Mouse (Mus musculus) cerebellum, adult 11 months (tissue): ENCODE results near the gene Akirin1.
A peak's percentile ranks its signal among the peaks of the same experiment; 100 is the strongest.

Source experiments
- DNase-seq: peaks from one replicate; pipeline ENCODE4 v3.0.0; 2022

The Akirin1 gene

DNA sequence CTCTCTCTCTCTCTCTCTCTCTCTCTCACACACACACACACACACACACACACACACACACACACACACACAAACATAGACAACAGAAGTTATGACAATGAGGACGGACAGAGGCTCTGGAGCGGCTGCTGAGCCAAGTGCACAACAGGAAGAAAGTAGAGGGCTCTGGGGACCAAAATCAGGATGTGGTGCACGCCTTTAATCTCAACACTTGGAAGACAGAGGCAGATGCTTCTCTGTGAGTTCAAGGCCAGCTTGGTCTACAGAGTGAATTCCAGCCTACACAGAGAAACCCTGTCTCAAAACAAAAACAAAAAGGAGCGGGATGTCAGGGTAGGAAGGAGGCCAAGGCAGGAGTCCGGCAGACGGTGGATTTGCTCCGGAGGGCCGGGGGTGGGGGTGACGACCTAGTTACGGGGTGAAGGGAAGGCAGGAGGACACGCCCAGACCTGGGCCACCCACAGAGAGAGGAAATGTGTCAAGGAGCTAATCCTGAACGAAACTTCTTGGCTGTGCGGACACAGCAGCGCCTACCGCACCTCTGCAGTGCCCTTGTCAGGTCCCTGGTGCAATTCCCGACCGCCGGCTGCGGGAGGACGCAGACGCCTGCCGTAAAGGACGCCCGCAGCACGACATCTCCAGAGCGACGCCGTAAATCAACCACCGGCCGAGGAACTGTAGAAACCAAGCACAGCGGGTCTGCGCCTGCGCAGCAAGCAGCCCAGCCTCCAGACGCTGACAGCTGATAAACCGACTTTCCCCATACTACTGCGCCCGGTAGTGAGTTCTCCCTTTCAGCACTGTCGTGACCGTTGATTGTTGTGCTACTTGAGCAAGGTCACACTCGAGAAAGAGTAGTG lies 32.3 kb downstream of the Akirin1 start, which contains the start of gene Ndufs5:
Ndufs5 (minus strand) TSS at position 629 of the 860 bp plus-strand sequence.
- DNase-seq: peak; percentile 96

DNA sequence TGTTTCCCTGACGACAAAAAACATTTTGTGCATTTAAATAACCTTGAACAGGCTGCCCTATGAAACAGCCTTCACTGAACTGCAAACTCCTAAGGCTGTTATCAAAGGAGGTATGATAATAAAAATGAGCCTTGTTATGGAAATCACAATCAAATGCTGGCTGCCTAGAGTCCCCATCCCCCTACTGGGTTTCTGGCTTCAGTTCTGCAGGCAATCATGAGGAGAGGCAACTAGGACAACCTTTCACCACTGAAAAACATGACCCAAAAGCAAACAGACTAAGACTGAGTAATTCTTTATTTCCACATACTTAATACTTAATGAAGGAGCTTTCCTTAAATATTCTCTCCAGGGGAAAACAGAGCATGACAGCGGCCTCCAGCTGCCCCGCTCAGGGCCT lies 37.7 kb downstream of the Akirin1 start:
- DNase-seq: no peak

DNA sequence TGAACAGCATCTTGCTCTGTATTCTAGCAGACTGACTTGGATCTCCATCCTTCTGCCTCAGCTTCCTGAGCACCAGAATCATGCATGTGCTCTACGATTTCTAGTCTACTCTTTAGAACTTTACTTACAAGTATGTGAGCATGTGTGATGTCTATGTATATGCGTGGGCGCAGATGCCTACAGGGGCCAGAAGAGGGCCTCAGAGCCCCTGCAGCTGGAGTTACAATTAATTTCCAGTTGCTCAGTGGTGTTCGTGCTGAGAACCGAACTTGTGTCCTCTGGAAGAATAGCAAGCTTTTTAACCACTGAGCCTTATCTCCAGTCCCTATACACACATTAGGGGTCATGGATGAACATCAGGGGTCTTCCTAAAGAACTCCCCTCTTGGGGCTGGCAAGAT lies 42.8 kb downstream of the Akirin1 start:
- DNase-seq: no peak

DNA sequence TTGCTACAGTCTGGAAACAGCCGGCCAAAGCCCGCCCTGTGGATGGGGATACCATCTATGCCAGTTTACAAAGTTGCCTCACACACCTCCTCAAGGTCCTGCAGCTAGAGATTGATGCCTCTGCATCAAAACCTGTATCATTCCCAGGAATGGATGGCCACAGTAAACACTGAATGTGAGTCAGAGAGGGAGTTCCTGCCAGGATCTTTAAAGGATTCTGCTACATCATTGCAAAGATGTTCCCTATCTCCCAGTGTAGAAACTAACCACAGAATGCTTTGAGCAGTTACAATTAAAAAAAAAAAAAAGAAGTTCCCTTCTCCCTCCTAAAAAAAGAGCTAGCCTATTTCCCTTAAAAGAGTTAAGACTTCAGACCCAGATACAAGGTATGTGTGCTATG lies 44.8 kb downstream of the Akirin1 start:
- no peak for DNase-seq

DNA sequence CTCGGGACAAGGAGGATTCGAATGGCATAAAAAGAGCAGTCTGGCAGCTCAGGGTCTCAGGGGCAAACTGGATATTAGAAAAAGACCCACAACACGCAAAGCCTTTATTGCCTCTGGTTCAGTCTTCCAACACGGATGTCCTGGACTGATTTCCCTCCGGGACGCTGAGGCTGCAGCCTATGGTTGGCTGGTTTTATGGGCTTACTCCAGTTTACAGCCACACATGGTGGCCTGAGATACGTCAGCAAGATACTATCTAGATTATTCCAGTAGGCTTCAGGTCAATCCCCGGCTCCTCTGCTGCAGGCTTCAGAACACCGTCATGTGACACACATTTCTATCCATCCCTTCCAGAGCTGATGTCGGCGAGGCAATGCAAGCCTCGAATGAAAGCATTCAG lies 56.8 kb downstream of the Akirin1 start:
- DNase-seq: no peak

DNA sequence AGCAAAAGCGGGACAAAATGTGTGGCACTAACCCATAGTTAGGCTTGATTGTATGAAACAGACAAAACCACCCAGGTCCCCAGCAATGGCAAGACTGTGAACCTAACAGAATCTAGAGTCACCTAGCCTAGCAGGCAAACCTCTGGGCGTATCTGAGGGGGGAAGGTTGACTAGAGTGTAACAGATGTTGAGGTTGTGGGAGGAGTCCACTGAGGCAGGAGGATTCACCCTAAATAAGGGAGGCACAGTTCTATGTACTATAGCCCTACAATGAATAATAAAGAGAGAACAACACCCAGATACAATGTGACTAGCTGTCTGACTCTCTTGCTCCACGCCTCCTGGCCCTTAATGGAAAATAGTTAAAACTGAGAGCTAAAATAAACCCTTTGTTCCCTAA lies 58.1 kb downstream of the Akirin1 start:
- no peak for DNase-seq

DNA sequence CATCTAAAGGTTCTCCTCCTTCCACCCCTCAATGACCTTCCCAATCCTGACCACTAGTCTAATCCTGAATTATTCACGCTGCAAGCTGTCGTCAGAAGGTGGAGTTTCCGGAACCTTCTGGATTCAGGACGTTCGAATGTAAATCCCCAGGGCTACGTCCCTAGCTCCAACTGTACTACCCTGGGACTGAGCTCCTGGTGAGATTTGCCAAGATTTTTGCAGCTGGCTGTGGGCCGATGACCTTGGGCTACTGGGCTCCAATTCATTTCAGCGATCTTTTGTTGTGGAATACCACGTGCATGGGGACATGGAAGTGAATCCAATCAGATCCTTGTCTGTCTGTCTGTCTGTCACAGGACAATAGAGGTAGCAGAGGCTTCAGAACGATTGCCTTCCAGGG lies 59.8 kb downstream of the Akirin1 start:
- no peak for DNase-seq

DNA sequence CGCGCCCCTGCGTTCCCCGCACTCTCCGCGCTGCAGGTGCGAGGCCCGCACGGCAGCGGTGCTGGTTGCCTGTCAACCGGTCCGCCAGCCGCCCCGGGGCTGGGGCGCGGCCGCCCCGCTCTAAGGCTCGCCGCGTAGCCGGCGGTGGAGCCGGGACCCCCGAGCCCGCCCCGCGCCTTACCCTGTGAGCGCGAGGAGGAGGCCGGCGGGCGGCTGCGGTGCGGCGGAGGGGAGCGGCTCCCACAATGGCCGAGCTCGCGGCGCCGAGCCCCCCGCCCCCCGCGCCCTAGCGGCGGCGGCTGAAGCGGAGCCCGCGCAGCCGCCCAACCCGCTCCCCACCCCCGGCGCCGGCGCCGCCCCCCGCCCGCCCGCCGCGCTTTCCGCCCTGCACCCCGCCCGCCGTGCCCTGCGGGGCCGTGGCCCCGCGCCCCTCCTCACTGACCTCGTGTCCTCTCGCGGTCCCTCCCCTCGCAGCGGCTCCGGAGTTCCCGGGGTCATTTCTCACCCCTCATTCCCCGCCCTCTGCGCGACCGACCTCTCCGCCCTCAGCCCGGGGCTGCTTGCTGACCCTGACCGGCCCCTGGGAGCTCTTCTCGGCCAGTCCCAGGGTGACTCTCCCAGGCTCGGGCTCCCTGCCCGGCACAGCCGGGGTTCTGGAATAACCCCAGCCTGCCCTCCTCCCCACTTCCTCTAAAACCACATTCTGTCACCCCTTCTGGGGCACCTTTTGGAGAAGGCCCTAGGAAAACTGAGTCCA lies 62.9 kb downstream of the Akirin1 start:
- DNase-seq: peak; percentile 72

DNA sequence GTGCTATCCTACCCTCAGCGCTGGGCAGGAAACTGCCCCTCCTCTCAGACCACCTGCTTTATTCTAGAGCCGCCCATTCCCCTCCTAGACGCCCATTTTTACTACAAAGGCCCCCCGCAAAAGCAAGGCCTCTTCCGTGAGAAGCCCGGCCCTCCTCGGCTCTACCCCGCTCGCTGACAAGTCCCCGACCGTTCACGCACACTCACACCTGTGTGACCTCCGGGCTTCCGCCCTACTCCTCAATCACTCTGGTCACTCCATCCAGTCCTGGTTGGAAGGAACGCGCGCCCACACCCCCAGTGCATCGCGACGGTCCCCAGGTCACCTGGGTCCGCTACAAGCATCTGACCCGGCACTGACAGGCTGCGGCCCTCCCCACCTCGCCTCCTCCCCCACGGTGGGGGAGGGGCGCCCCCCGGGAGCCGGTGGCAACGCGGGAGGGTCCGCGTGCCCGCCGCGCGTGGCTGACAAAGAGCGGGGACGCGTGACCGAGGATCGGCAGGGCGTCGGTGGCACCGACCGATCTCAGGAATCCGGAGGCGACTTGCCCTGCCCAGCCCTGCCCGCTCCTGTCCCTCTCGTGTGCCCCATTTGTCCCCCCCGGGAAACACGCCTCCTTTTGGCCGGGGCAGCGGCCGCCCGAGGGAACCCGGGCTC lies 63.6 kb downstream of the Akirin1 start:
- peak; percentile 61 for DNase-seq

DNA sequence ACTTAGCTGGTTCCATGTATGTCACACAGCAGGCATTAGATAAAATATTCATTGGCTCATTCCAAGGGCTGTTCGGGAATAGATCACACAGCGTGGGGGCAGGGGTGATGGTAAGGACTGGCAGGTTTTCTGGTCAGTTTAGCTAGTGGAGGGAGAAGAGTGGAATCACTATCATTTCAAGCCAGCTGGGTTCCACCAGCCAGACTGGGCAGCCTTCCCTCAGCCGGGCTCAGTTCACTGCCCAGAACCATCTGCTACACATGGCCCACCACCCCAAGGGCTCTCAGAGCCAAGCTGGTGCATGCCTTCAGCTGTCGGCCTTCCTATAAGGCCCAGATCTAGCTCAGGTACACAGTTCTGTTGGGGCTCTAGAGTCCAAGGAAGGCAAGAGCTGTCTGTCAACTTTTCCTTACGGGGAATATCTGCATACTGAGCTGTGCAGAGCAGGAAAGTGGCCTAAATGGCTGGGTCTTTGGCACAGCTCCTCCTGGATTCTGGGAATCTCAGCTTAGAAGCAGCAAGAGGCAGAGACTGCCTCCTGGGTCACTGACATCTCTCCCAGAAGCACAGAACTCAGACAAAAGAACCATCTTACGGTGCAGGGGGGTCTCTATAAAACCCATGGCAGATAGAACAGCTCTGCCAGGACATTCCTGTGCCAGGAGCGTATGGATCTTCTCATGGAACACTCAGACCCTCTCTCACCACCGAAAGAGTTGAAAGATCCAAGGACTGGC lies 64.5 kb downstream of the Akirin1 start:
- DNase-seq: peak; percentile 83

DNA sequence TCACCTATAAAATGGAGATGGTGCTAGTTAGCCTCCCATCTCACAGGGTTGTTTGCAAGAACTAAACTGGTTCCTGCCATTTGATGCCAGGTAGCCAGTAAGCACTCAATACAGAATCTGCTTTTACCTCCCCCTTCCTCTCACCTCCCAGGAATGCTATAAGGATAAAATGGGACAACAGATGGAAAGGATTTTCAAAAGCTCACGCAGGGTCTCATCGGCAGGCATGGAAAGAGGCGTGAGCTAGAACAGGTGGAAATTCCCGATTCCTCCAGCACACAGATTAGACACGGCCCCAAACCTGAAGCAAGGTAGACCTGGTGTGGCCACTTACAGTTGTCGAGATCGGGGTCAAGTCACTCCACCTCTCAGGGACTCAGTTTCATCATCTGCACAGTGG lies 65.1 kb downstream of the Akirin1 start:
- no peak for DNase-seq
